ENCODE assay signal across 8 mouse cellular contexts in the genomic region with DNA sequence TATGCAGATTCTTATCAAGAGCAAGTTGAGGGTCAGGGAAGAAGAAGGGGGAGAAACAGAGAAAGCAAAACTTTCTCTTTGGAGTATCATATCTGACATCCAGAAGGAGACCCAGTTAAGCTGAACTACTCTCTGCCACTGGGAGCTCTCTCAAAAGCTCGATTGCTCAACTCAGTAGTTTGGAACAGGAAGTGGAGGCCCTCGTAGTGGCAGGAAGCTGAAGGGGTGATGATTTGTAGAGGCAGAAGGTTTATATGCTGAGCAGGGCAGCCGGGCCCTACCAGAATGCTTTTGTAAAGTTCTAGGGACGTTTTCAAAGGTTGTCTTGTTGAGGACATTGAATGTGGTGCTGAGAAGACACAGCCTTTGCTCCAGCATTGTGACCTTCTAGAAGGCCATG. TPM values are rescaled to one million over a fixed set of nuclear protein-coding genes. Genes with fewer than 3 reads are reported as not detected.
DNase-seq lines count a peak whose midpoint lies in the region; ATAC-seq and TF ChIP-seq lines count a peak whose summit lies in the region.
"Had no signal": no experiment of that assay in that cellular context is flagged by ENCODE, and none has a peak within 500 bp of the region (broad histone marks: within the 10 kb centered on the region; RNA-seq: fewer than 3 reads in every experiment).

No protein-coding gene starts in this region.

- H3K9ac ChIP-seq in lung, postnatal 0 days (replicated peaks; ENCODE audit: low read depth) = no peak overlapping the region
- H3K9ac ChIP-seq: neural tube, embryonic 13.5 days had no signal

- no peak for TF ChIP-seq EP300 in lung, postnatal 0 days (IDR thresholded peaks at IDR 0.05)

- WGBS in lung, postnatal 0 days = 7% methylated on average over 4 of the region's 4 CpGs

- no peak overlapping the region for H3K4me3 ChIP-seq in cortical plate, adult 2 months (ENCODE audit: insufficient read depth, low read length)
- H3K4me3 ChIP-seq in lung, postnatal 0 days (ENCODE audit: low read depth, low read length) = no peak overlapping the region
- H3K4me3 ChIP-seq: neural tube, embryonic 13.5 days had no signal

- no peaks in the 10 kb centered on the region for H3K36me3 ChIP-seq in lung, postnatal 0 days (ENCODE audit: insufficient read depth, low read length)
- H3K36me3 ChIP-seq: neural tube, embryonic 13.5 days had no signal

- H3K27me3 ChIP-seq in lung, postnatal 0 days (replicated peaks; ENCODE audit: insufficient read depth, low read length) = no peaks in the 10 kb centered on the region

- ATAC-seq in lung, postnatal 0 days = peak; percentile 40

- no peak overlapping the region for H3K4me2 ChIP-seq in lung, postnatal 0 days (replicated peaks; ENCODE audit: low read depth, low read length)
- H3K4me2 ChIP-seq: neural tube, embryonic 13.5 days had no signal

- peak overlapping the region; percentile 37; the same call in 1 of the 2 replicates for H3K27ac ChIP-seq in cortical plate, adult 2 months (ENCODE audit: insufficient read depth, low read length)
- peak overlapping the region; percentile 38; the same call in 1 of the 2 replicates for H3K27ac ChIP-seq in lung, postnatal 0 days (ENCODE audit: low read length)
- H3K27ac ChIP-seq: neural tube, embryonic 13.5 days had no signal

- TF ChIP-seq CTCF in cortical plate, adult 2 months (IDR thresholded peaks at IDR 0.05; ENCODE audit: extremely low read depth, insufficient read depth, low read length) = no peak
- TF ChIP-seq CTCF in lung, postnatal 0 days (IDR thresholded peaks at IDR 0.05) = peak; percentile 10; the same call in 1 of the 2 replicates

- peaks cover 11% of the 10 kb centered on the region for H3K4me1 ChIP-seq in cortical plate, adult 2 months (ENCODE audit: control insufficient read depth, insufficient read depth, low read length)
- H3K4me1 ChIP-seq in lung, postnatal 0 days (ENCODE audit: insufficient read depth, low read depth, low read length) = peaks cover 8% of the 10 kb centered on the region; the same call in 1 of the 2 replicates

- no peaks in the 10 kb centered on the region for H3K9me3 ChIP-seq in lung, postnatal 0 days (ENCODE audit: low read length)
- H3K9me3 ChIP-seq: neural tube, embryonic 13.5 days had no signal

- DNase-seq in layer of hippocampus, adult 9-11 months = peak; percentile 31
- no peak for DNase-seq in layer of hippocampus, adult 11-12 months (ENCODE audit: low spot score)
- peak; percentile 83 for DNase-seq in lung, postnatal 0 days (ENCODE audit: low spot score)
- DNase-seq in thymus, postnatal 25 days = peak; percentile 51
- no peak for DNase-seq in layer of hippocampus, postnatal 25 days (ENCODE audit: extremely low spot score in 1 of 2, low spot score in 1 of 2)
- no peak for DNase-seq in right cerebral cortex, postnatal 4 days

- TF ChIP-seq POLR2A in cortical plate, adult 2 months (IDR thresholded peaks at IDR 0.05; ENCODE audit: extremely low read depth, insufficient read depth, low read length) = no peak

RNA-seq across cellular contexts. Expression of a gene that starts 5.1 kb away (rescaled TPM):
- 43.4 and 48.9 TPM in 2 replicates for polyA plus RNA-seq in cortical plate, adult 2 months (2012; rRNA removed)
- 30.7 and 37.6 TPM in 2 replicates for polyA plus RNA-seq in lung, postnatal 0 days (2015; fragmentation: Nextera tagmentation; extraction: Ambion mirVana)
- total RNA-seq in layer of hippocampus, postnatal 25 days (2021) = 10 to 100 TPM; 37.9 to 57.4 TPM

Comparison
In these comparisons a context has a peak if more than half of its experiments do, and no peak if none do; other contexts are left out.
1. DNase-seq: peak in layer of hippocampus, adult 9-11 months (single experiment), lung, postnatal 0 days (single experiment) and thymus, postnatal 25 days (single experiment); none in layer of hippocampus, adult 11-12 months (single experiment), layer of hippocampus, postnatal 25 days (0 of 2) and right cerebral cortex, postnatal 4 days (single experiment).